Mouse (Mus musculus) forebrain, embryonic 16.5 days (tissue): ENCODE measurements at regions not wholly inside any gene's neighbourhood (a gene's known extent, or its start where the extent isn't known, plus 50 kb on each side); places are given as distances from the start of the nearest gene placed in this dataset.

ENCODE experiments used
- ATAC-seq: fragments of 200-750 bp; cut with Nextera tagmentation; 2 replicates; pipeline ENCODE4 v1.8.0; 2017; ENCODE audit warnings: mild to moderate bottlenecking, moderate library complexity
- H3K27ac ChIP-seq: fragments of 300-500 bp; sonication (generic); 2 replicates; pipeline ENCODE4 v1.5.1; 2014; ENCODE audit warnings: low read length, control low read depth
- H3K27me3 ChIP-seq: fragments of 300-500 bp; sonication (generic); replicated peaks from 2 replicates; pipeline ENCODE4 v1.6.1; 2014; ENCODE audit warnings: low read length; ENCODE audit not compliant: control insufficient read depth, insufficient read depth
- H3K36me3 ChIP-seq: fragments of 300-500 bp; sonication (generic); 2 replicates; pipeline ENCODE4 v1.6.1; 2014; ENCODE audit not compliant: control insufficient read depth, insufficient read depth
- H3K4me1 ChIP-seq: fragments of 300-500 bp; sonication (generic); replicated peaks from 2 replicates; pipeline ENCODE4 v1.6.1; 2014; ENCODE audit warnings: low read length; ENCODE audit not compliant: control insufficient read depth, insufficient read depth
- H3K4me2 ChIP-seq: fragments of 300-500 bp; sonication (generic); 2 replicates; pipeline ENCODE4 v1.6.1; 2014; ENCODE audit warnings: mild to moderate bottlenecking, low read length, control low read depth
- H3K4me3 ChIP-seq: fragments of 300-500 bp; sonication (generic); replicated peaks from 2 replicates; pipeline ENCODE4 v1.5.1; 2014; ENCODE audit warnings: mild to moderate bottlenecking, low read length, control low read depth
- H3K9ac ChIP-seq: fragments of 300-500 bp; sonication (generic); replicated peaks from 2 replicates; pipeline ENCODE4 v1.6.1; 2014; ENCODE audit warnings: low read depth, low read length, control low read depth
- H3K9me3 ChIP-seq: fragments of 300-500 bp; sonication (generic); 2 replicates; pipeline ENCODE4 v1.6.1; 2016; ENCODE audit warnings: low read length; ENCODE audit not compliant: control insufficient read depth
- WGBS: fragments of 180-500 bp; shearing (Covaris S2); extraction: QIAGEN DNeasy Blood & Tissue Kit; methylation state at CpG from one replicate; pipeline ENCODE4 v1.1.7; 2014; 5-methylcytosine and 5-hydroxymethylcytosine counted together

DNA sequence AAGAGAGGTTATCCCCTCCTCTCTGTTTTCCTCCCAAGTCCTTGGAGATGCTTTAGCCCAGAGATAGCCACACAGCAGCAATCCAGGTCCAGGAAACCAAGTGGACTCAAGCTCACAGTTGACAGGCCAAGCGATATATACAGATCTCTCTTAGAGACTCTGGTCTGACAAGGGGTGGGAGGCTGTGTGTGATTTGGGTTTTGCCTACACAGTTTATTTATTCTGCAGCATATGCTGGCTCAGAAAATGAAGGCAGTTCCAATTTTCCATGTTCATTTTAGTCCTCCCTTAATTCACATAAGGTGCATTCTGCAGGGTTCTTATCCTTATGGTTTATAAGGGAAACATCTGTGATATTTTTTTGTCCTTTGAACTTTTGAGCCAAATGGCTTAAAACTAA lies 595.0 kb upstream of the Apob start:
- H3K4me1 ChIP-seq = no peaks in the 10 kb centered on the region
- H3K36me3 ChIP-seq = no peaks in the 10 kb centered on the region
- no peak overlapping the region for H3K9ac ChIP-seq
- WGBS = 89% methylated on average over 1 of the region's 1 CpGs
- no peak overlapping the region for H3K4me2 ChIP-seq
- ATAC-seq = no peak
- no peaks in the 10 kb centered on the region for H3K9me3 ChIP-seq
- H3K27me3 ChIP-seq = no peaks in the 10 kb centered on the region
- no peak overlapping the region for H3K4me3 ChIP-seq
- no peak overlapping the region for H3K27ac ChIP-seq

DNA sequence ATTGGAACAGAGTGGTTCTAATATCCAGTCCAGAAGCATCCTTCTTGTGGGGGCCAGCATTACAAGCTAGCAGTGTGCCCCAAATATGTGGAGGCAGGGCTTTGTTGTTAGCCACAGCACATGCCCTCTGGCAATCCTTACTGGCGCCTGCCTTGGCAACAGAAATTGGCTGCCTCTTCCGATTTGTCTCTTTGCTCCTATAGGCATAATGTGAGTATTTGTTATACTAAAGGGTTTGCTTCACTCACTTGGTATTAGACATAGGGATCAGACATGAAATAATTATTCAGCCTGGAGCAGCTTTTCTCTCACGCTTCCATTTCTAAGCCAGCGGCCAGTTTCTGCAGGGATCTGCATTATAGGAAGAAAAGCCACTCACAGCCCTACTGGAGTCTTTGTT lies 573.6 kb upstream of the Apob start:
- no peak overlapping the region for H3K9ac ChIP-seq
- no peaks in the 10 kb centered on the region for H3K4me1 ChIP-seq
- H3K4me3 ChIP-seq = no peak overlapping the region
- no peaks in the 10 kb centered on the region for H3K9me3 ChIP-seq
- H3K27ac ChIP-seq = peak overlapping the region; percentile 6; the same call in 1 of the 2 replicates
- ATAC-seq = peak; percentile 89
- no peak overlapping the region for H3K4me2 ChIP-seq
- H3K36me3 ChIP-seq = no peaks in the 10 kb centered on the region
- H3K27me3 ChIP-seq = no peaks in the 10 kb centered on the region
- 35% methylated on average over 4 of the region's 4 CpGs for WGBS

DNA sequence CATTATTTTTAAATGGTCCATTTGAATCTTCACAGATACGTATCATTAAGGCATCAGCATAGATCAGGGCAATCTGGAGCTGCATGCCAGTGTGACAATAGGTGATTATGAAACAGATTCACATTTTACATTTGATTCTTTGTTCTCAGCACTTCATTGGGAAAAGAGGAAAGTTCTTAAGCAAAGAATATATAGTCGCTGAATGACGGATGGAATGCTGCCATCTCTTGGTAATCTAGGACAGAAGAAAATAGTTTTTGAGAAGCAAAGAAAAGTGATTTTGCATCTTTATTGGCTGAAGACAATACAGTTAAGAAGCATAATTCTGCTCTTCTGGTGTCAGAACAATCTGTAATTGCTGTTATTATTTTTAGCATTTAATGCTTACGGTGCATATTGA lies 565.6 kb upstream of the Apob start:
- H3K27me3 ChIP-seq = no peaks in the 10 kb centered on the region
- H3K9ac ChIP-seq = no peak overlapping the region
- H3K4me3 ChIP-seq = no peak overlapping the region
- no peak for ATAC-seq
- H3K4me2 ChIP-seq = no peak overlapping the region
- 79% methylated on average over 4 of the region's 4 CpGs for WGBS
- H3K27ac ChIP-seq = no peak overlapping the region
- H3K9me3 ChIP-seq = no peaks in the 10 kb centered on the region
- no peaks in the 10 kb centered on the region for H3K36me3 ChIP-seq
- H3K4me1 ChIP-seq = no peaks in the 10 kb centered on the region

DNA sequence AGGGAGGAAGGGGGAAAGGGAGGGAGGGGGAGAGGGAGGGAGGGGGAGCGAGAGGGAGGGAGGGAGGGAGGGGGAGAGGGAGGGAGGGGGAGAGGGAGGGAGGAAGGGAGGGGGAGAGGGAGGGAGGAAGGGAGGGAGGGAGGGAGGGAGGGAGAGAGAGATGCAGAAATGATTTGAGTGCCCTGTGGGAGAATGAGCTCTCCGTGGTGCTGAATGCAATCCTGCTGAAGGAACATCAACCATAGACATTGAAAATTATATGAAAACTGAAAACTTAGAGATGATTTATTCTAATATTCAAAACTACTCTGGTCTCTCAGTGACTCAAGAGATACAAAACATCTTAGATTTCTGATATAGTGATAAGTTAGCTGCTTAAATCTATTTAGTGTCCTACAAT lies 557.2 kb upstream of the Apob start:
- no peak overlapping the region for H3K4me2 ChIP-seq
- H3K4me1 ChIP-seq = no peaks in the 10 kb centered on the region

DNA sequence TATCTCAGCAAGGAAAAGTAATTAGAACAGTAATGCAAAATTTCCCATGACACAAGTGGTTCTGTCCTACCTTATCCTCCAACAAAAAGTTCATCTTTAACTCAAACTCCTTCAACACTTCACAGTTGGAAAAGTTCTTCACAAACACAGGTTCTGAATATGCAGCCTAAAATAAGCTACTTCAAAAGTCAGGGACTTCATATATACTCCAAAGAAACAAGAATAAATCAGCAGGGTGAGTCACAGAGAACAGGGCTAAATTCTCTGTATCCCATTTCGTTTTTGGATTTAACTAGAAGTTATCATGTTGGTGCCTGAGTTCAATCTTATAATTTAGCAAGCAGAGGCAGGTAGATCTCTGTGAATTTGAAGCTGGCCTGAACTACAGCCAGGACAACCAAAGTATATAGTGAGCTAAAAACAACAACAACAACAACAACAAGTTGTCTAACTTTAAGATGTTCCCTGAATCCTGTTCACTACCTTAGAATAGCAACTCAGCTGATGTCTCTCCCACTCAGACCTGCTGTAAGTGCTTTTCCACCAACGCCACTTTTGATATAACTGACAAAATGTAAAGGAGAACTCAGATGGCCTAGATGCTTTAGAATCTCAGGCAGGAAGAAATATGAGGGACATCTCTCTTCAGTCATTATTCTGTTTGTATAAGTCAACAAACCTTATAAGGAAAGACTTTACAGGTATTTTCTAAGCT lies 555.5 kb upstream of the Apob start:
- Histone ChIP-seq H3K36me3 (no peaks in the 10 kb centered on the region), H3K4me3 (no peak overlapping the region), H3K4me2 (no peak overlapping the region), H3K9ac (no peak overlapping the region), H3K27ac (no peak overlapping the region), H3K4me1 (no peaks in the 10 kb centered on the region), H3K27me3 (no peaks in the 10 kb centered on the region), H3K9me3 (no peaks in the 10 kb centered on the region)
- ATAC-seq = no peak
- 68% methylated on average over 2 of the region's 2 CpGs for WGBS

More for the DNA sequence above, 557.2 kb upstream of the Apob start:
- WGBS = 28% methylated on average over 1 of the region's 2 CpGs
- no peak overlapping the region for H3K4me3 ChIP-seq
- H3K36me3 ChIP-seq = no peaks in the 10 kb centered on the region
- no peak for ATAC-seq
- no peaks in the 10 kb centered on the region for H3K27me3 ChIP-seq
- H3K9me3 ChIP-seq = no peaks in the 10 kb centered on the region
- no peak overlapping the region for H3K27ac ChIP-seq
- no peak overlapping the region for H3K9ac ChIP-seq

DNA sequence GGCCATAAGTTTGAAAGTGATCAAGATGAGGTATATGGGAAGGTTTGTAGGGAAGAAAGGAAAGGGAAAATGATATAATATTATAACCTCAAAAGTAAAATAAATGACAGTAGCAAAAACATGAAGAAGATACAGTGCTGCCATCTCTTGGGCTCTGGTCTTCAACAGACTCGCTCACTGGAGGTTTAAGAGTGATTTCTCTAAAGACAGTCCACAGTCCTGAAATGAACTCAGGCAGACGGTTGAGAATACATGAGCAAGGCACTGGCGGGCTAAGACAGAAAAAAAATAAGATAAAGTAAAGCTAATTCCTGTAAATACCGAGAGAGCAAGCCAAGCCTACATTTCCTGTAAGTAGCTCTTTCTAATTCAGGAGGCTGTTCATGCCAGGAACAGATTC lies 546.5 kb upstream of the Apob start:
- Histone ChIP-seq H3K27ac (no peak overlapping the region), H3K4me1 (no peaks in the 10 kb centered on the region), H3K27me3 (no peaks in the 10 kb centered on the region), H3K36me3 (no peaks in the 10 kb centered on the region), H3K9ac (no peak overlapping the region), H3K4me3 (no peak overlapping the region), H3K9me3 (no peaks in the 10 kb centered on the region), H3K4me2 (no peak overlapping the region)
- WGBS = 77% methylated on average over 4 of the region's 4 CpGs
- ATAC-seq = no peak

DNA sequence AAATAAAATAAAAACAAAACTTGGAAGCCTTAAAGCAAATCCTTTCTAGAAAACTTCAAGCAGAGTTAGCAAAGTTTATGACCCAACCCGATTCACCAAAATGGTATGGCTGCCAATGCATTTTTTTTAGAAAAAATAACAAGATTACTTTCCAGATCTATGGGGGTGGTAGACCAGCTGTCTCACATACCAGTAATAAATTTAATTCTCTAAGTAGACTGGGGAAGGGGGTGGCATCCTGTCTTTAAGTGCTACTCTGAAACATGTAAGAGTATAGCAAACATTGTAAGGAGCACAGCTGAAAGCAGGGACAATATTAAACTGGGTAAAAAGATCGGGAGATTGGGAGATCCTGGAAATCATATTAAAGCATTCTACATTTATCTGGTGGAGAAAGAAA lies 532.2 kb upstream of the Apob start:
- Histone ChIP-seq H3K36me3 (no peaks in the 10 kb centered on the region), H3K4me1 (no peaks in the 10 kb centered on the region), H3K9me3 (no peaks in the 10 kb centered on the region), H3K27ac (no peak overlapping the region), H3K4me3 (no peak overlapping the region), H3K9ac (no peak overlapping the region), H3K27me3 (no peaks in the 10 kb centered on the region), H3K4me2 (no peak overlapping the region)
- WGBS = 91% methylated on average over 2 of the region's 2 CpGs
- no peak for ATAC-seq

DNA sequence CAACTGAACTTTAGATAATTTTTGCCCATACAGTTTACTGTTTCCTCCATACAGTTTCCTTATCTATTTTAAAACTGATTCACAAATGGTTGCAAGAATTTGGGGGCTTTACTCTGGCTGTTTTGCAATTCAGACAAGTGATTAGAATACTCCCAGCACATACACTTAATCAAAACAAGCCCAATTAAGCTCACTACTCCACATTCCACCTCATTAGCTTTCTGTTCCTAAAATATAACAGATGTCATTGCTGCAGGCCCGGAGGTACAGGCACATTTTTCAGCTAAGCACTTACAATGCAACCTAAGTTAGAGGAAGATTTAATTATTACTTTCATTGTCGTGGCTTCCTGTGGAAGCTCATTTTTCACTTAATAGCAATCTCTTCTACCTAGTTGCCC lies 526.9 kb upstream of the Apob start:
- WGBS = 15% methylated on average over 2 of the region's 2 CpGs
- ATAC-seq = peak; percentile 91
- no peaks in the 10 kb centered on the region for H3K27me3 ChIP-seq

DNA sequence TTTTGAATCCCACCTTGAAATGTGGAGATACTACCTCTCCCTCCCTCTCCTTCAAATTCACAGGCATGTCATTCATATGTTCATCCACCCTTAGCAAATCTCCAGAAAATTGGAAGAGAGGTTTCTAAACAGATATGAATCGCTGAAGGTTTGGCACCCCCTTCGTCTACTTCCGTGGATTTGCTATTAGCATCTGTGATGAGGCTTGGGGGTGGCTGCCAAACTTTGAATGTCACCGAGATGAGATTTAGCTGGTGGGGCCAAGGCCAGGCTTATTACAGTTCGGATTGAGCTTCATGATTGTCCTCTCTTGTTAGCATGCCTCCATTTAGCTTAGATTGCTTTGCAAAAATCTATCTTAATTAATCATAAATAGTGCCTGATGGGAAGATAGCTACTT lies 520.4 kb upstream of the Apob start:
- H3K4me3 ChIP-seq = no peak overlapping the region
- H3K36me3 ChIP-seq = no peaks in the 10 kb centered on the region
- ATAC-seq = 0 out of 2 replicates have a peak, but pooled peaks have one; percentile 20
- H3K9me3 ChIP-seq = no peaks in the 10 kb centered on the region
- no peak overlapping the region for H3K9ac ChIP-seq
- H3K27me3 ChIP-seq = no peaks in the 10 kb centered on the region
- H3K4me2 ChIP-seq = no peak overlapping the region
- H3K4me1 ChIP-seq = peaks cover 2% of the 10 kb centered on the region; the same call in 1 of the 2 replicates
- H3K27ac ChIP-seq = no peak overlapping the region
- WGBS = 45% methylated on average over 5 of the region's 5 CpGs

More for the DNA sequence above, 526.9 kb upstream of the Apob start:
- Histone ChIP-seq H3K36me3 (no peaks in the 10 kb centered on the region), H3K9ac (no peak overlapping the region), H3K27ac (peak overlapping the region; percentile 58; the same call in 1 of the 2 replicates), H3K4me1 (peaks cover 3% of the 10 kb centered on the region; the same call in 1 of the 2 replicates), H3K4me2 (no peak overlapping the region), H3K9me3 (no peaks in the 10 kb centered on the region), H3K4me3 (no peak overlapping the region)

DNA sequence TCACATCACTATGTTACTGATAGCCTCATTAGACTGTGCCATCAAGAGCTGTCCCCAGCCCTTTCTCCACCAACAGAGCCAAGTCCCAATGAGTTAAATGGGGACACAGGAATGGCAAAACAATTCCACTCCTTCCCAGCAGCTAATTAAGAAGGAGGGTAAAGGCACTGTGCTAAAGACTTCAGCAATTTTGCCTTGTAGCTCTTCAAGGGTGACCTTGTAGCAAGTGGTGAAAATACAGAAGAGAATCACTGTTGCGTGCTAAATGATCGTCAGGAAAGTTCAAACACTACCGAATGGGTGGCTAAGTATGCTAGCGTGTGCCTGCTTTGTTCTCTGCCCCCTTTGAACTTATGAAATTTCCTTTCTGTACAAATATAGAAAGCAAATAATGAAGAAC lies 519.9 kb upstream of the Apob start:
- WGBS = 30% methylated on average over 4 of the region's 4 CpGs
- no peak for ATAC-seq
- H3K4me1 ChIP-seq = peaks cover 2% of the 10 kb centered on the region; the same call in 1 of the 2 replicates
- no peak overlapping the region for H3K9ac ChIP-seq
- no peak overlapping the region for H3K4me2 ChIP-seq
- H3K4me3 ChIP-seq = no peak overlapping the region
- no peaks in the 10 kb centered on the region for H3K9me3 ChIP-seq
- H3K27ac ChIP-seq = no peak overlapping the region
- no peaks in the 10 kb centered on the region for H3K36me3 ChIP-seq
- no peaks in the 10 kb centered on the region for H3K27me3 ChIP-seq
